Mouse (Mus musculus): ENCODE measurements at regions not wholly inside any gene's neighbourhood (a gene's known extent, or its start where the extent isn't known, plus 50 kb on each side); places are given as distances from the start of the nearest gene placed in this dataset.

DNA sequence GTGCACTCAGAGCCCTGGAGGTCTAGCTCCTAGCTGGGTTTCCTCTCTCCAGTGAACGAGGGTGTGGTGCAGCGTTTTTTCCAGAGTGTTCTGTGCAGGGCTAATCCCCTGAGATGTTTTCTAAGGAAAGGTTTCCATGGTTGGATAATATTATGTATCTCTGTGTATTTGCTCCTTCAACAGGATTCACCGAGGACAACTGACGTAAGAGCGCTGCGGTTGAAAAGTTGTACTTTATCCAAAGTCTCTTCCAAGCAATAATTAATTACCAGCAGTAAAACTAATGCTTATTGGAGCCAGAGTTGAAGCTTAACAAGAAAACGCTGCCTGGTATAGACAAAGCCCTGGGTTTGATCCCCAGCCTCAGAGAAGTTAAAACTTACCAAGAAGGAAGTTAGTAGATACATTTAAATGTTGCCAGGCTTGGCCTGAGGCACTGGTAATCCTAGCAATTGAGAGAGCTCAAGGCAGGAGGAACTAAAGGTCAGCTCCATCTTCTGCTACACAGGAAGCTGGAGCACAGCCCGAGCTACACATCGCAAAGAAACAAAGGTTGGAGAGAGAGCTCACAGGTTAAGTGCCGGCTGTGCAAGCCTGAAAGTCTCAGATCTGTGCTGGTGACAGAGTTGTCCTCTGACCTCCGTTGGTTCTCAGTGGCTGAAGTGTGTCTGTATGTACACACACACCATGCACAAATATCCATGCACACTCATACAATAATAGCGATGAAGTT lies 51.2 kb upstream of the Rap1b start:
- Histone ChIP-seq H3K27ac (ENCODE audit: insufficient read depth, low read length) (no peak overlapping the region), H3K4me1 (ENCODE audit: control insufficient read depth, insufficient read depth, low read length) (no peaks in the 10 kb centered on the region), H3K4me3 (ENCODE audit: insufficient read depth, low read length) (no peak overlapping the region)
- TF ChIP-seq CTCF (IDR thresholded peaks at IDR 0.05; ENCODE audit: borderline replicate concordance, insufficient read depth, low read length) (no peak), POLR2A (IDR thresholded peaks at IDR 0.05; ENCODE audit: low read depth, low read length) (no peak)

DNA sequence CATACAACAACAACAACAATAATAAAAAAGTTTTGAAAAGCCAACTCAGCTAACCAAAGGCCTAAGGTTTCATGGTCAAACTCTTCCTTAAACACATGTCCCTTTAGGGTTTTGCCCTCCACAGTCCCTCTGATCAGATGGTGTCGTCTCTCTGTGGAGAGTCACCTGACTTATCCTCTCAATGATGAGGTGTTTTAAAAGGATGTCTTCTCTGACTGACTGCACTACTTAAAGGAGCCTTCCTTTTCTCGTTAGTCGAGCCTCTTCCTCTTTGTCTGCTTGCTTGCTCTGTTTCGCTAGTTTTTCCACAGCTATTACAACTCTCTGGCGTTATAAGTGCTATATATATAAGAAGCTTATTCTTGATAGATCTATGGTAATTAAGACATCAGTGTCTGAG lies 51.9 kb upstream of the Rap1b start:
- Histone ChIP-seq H3K4me3 (ENCODE audit: insufficient read depth, low read length) (no peak overlapping the region), H3K27ac (ENCODE audit: insufficient read depth, low read length) (no peak overlapping the region), H3K4me1 (ENCODE audit: control insufficient read depth, insufficient read depth, low read length) (no peaks in the 10 kb centered on the region)
- TF ChIP-seq CTCF (IDR thresholded peaks at IDR 0.05; ENCODE audit: borderline replicate concordance, insufficient read depth, low read length) (no peak), POLR2A (IDR thresholded peaks at IDR 0.05; ENCODE audit: low read depth, low read length) (no peak)

DNA sequence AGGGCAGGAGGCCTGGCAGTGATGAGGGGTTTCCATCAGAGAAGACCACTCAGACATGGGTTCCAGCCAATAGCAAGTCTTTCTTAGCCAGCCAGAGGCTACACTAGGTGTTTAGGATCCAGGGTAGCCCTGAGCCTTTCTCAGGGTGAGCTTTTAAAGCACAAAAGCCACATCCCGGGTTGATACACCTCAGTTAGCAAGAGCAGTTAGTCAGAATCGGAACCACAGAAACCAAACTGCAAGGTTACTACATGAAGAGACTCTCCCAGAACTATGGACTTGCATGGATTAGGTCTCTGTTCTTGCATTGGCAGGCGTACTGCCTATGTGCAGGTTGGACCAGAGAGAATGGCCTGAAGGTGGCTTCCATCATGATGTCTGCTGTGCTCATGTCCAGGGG lies 52.6 kb upstream of the Rap1b start:
- H3K4me3 ChIP-seq (ENCODE audit: insufficient read depth, low read length): no peak overlapping the region
- no peak for TF ChIP-seq POLR2A (IDR thresholded peaks at IDR 0.05; ENCODE audit: low read depth, low read length)
- TF ChIP-seq CTCF (IDR thresholded peaks at IDR 0.05; ENCODE audit: borderline replicate concordance, insufficient read depth, low read length): no peak
- no peaks in the 10 kb centered on the region for H3K4me1 ChIP-seq (ENCODE audit: control insufficient read depth, insufficient read depth, low read length)
- no peak overlapping the region for H3K27ac ChIP-seq (ENCODE audit: insufficient read depth, low read length)

DNA sequence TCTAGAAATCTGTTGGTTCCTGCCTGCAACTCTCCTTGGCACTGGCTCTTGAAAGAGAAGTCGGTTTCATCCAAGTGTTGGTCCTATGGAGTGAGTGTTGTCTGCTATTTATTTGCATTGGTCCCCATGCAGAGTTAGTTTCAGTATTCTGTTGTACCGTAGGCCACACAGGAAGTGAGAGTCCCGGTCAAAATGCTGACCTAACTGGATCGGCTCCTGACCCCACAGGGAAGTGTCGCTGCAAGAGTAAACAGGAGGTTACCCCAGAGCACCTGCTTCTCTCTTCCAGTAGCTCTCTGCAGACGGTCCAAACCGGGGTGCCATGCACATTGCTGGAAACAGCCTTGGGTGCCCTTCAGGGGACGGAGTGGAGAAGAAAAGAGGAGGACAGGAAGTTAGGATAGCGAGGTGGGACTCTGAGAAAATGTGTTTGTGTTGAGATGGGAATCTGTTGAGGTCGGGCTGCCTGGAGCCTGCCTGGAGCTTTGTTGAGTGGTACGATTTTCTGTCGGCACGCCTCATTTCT lies 53.6 kb upstream of the Rap1b start:
- Histone ChIP-seq H3K27ac (ENCODE audit: insufficient read depth, low read length) (no peak overlapping the region), H3K4me1 (ENCODE audit: control insufficient read depth, insufficient read depth, low read length) (no peaks in the 10 kb centered on the region), H3K4me3 (ENCODE audit: insufficient read depth, low read length) (no peak overlapping the region)
- TF ChIP-seq CTCF (IDR thresholded peaks at IDR 0.05; ENCODE audit: borderline replicate concordance, insufficient read depth, low read length) (no peak), POLR2A (IDR thresholded peaks at IDR 0.05; ENCODE audit: low read depth, low read length) (no peak)

GRCm38 (mm10) chr10:117905666-117906266 lies 59.9 kb upstream of the Rap1b start:
- peak overlapping the region; percentile 96 for H3K27ac ChIP-seq (ENCODE audit: insufficient read depth, low read length)
- TF ChIP-seq CTCF (IDR thresholded peaks at IDR 0.05; ENCODE audit: borderline replicate concordance, insufficient read depth, low read length): no peak
- TF ChIP-seq POLR2A (IDR thresholded peaks at IDR 0.05; ENCODE audit: low read depth, low read length): peak; percentile 61; the same call in 1 of the 2 replicates
- H3K4me3 ChIP-seq (ENCODE audit: insufficient read depth, low read length): peak overlapping the region; percentile 27
- no peaks in the 10 kb centered on the region; the same call in 1 of the 2 replicates for H3K4me1 ChIP-seq (ENCODE audit: control insufficient read depth, insufficient read depth, low read length)

DNA sequence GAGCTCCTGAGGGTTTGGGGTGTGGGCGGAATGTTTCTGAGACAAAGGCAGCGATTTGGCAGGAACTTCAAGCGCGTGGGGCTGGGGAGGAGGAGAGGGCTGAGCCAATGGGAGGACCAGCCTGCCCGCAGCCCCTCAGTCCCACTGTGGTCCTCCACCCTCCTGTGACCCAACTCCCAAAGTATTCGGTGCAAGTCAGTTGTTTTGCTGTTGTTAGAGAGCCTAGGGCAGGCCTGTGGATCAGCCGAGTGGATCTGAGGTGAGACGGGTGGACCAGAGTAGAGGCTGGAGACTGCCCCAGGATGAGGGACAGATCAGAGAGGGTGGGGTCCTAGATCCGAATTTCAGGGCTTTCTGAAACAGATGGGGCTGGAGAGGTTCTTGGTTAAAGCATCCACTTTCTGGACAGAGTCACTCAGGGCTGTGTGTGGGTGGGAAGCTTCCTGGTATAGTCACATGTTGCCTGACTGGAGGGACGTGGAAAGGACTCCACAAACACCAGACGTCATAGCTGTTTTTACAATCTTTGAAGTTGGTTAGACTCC lies 60.5 kb upstream of the Rap1b start:
- H3K27ac ChIP-seq (ENCODE audit: insufficient read depth, low read length): peak overlapping the region; percentile 96
- TF ChIP-seq CTCF (IDR thresholded peaks at IDR 0.05; ENCODE audit: borderline replicate concordance, insufficient read depth, low read length) (no peak), POLR2A (IDR thresholded peaks at IDR 0.05; ENCODE audit: low read depth, low read length) (peak; percentile 47; the same call in 1 of the 2 replicates)
- H3K4me1 ChIP-seq (ENCODE audit: control insufficient read depth, insufficient read depth, low read length): no peaks in the 10 kb centered on the region; the same call in 1 of the 2 replicates
- H3K4me3 ChIP-seq (ENCODE audit: insufficient read depth, low read length): peak overlapping the region; percentile 32

DNA sequence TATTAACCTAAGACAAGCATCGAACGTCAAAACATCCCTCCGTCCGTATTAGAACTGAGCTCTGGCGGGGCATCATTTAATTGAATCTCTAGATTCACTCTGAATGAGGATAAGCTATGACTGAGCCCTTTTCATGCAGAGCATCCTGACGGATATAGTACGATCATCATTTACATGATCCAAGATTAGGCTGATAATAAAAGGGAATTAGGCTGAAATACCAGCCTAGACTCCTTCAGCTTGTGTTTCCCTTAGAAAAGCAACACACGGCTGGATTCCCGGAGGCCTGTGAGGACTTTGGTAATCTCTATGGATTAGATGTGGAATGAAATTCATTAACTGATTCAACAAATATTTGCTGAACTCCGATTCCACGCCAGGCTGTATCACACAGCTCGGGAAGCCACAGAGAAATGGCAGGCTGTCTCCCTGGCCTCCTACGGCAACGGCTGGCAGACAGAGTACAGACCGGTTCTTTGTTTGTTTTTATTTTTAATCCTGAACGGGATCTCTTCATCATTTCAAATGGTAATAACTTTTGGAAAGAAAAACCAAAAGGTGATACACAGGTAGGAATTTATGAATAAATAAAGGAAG lies 62.3 kb upstream of the Rap1b start:
- no peak overlapping the region for H3K4me3 ChIP-seq (ENCODE audit: insufficient read depth, low read length)
- H3K27ac ChIP-seq (ENCODE audit: insufficient read depth, low read length): no peak overlapping the region
- TF ChIP-seq POLR2A (IDR thresholded peaks at IDR 0.05; ENCODE audit: low read depth, low read length): no peak
- no peak for TF ChIP-seq CTCF (IDR thresholded peaks at IDR 0.05; ENCODE audit: borderline replicate concordance, insufficient read depth, low read length)
- no peaks in the 10 kb centered on the region; the same call in 1 of the 2 replicates for H3K4me1 ChIP-seq (ENCODE audit: control insufficient read depth, insufficient read depth, low read length)

GRCm38 (mm10) chr10:117909155-117909554 lies 63.3 kb upstream of the Rap1b start:
- Histone ChIP-seq H3K27ac (ENCODE audit: insufficient read depth, low read length) (no peak overlapping the region), H3K4me1 (ENCODE audit: control insufficient read depth, insufficient read depth, low read length) (no peaks in the 10 kb centered on the region; the same call in 1 of the 2 replicates), H3K4me3 (ENCODE audit: insufficient read depth, low read length) (no peak overlapping the region)
- no peak for TF ChIP-seq CTCF (IDR thresholded peaks at IDR 0.05; ENCODE audit: borderline replicate concordance, insufficient read depth, low read length)
- no peak for TF ChIP-seq POLR2A (IDR thresholded peaks at IDR 0.05; ENCODE audit: low read depth, low read length)

GRCm38 (mm10) chr10:117909811-117910239 lies 64.0 kb upstream of the Rap1b start:
- TF ChIP-seq POLR2A (IDR thresholded peaks at IDR 0.05; ENCODE audit: low read depth, low read length) (no peak), CTCF (IDR thresholded peaks at IDR 0.05; ENCODE audit: borderline replicate concordance, insufficient read depth, low read length) (no peak)
- no peak overlapping the region for H3K4me3 ChIP-seq (ENCODE audit: insufficient read depth, low read length)
- H3K27ac ChIP-seq (ENCODE audit: insufficient read depth, low read length): no peak overlapping the region
- no peaks in the 10 kb centered on the region; the same call in 1 of the 2 replicates for H3K4me1 ChIP-seq (ENCODE audit: control insufficient read depth, insufficient read depth, low read length)

All from embryonic fibroblast, embryonic 13.5 days (primary cell).